Mouse (Mus musculus) induced T-regulatory cell, adult 2 months (primary cell): ENCODE results near the gene App.

Experiments
- DNase-seq: peaks from one replicate; pipeline ENCODE4 v3.0.0-alpha.2; 2012; ENCODE audit warnings: low read depth

App gene

DNA sequence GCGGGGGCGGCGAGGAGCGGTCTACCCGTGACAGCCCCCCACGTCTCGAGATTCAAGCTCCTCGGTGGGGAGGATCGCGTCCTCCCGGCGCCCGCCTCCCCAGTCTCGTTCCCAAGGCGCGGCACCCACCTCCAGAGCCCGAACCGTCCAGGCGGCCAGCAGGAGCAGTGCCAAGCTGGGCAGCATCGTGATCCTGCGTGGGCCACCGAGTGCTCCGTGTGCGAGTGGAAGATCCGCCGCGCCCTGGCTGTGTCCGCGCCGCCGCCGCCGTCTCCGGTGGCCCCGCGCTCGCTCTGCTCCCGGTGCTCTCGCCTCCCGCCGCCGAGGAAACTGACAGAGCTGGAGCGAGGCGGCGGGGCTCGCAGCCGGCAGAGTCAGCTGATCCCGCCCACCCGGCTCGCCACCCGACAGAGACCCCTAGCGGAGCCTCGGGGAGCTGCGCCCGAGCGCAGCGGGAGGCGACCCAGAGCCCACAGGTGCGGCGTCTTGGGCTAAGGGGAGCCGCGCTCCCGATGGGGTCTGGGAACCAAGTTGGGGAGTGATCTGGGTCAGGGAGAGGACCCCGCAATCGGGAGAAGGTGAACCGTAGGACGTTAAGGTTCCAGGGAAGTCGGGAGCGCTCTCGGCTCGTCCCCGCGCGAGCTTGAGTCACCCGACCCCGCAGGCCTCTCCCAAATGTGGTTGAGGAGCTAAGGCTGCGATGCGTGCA is at the start of gene App:
Gene App, minus strand, starts transcription at position 394 of the 709 bp plus-strand sequence.
- DNase-seq = peak; percentile 56

DNA sequence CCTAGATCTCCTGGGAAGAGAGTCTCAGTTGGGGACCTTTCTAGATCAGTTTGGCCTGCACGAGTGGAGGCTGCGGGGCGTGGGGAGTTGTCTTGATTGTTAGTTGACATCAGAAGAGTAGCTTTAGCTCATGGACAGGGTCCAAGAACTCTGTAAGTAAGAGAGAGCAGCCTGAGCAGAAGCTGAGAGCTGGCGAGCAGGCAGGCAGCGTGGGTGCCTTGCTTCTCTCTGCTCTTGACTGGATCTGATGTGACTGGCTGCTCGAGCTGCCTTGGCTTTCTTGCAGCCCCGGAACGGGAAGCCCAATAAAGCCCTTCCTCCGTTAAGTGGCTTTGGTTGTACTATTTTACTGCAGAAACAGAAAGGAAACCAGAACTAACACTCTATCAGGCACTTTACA is 42.3 kb upstream of the App start:
- no peak for DNase-seq

DNA sequence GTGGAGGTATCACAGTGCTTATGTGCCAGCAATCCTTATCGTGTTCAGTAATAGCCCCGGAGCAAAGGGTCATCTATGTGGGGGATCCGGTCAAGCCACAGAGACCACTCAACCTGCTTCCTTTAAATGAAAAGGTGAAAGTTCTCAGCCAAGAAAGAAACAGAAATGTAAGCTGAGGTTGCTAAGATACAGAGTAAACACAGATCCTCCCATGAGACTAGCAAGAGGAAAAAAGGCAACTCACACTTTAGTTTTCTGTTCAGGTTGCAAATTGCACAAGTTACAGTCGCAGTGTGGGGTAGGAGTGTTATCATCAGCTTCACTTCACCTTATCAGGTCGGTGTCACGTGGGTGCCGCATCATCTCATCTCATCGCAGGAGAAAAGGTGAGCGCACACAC is 41.6 kb upstream of the App start:
- DNase-seq = no peak

GRCm38 (mm10) chr16:85195622-85196021 is 22.1 kb upstream of the App start:
- DNase-seq = no peak

DNA sequence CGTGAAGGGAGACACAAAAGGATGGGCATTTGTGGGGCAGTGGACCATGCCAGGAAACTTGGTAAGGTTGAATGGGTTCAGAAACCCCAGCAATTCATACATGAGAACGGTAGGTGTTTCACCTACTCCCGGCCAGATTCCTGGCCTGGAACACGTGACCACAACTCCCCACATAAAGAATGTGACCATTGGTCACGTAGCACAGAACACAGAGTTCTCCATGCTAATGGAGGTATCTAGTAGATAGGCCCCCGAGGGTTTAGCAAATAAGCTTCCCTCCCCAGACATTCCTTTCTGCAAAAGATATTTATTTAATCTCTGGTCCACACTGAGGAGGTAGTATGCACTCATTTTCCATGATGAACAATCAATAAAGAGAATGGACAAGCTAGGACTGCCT is 21.6 kb upstream of the App start:
- no peak for DNase-seq

DNA sequence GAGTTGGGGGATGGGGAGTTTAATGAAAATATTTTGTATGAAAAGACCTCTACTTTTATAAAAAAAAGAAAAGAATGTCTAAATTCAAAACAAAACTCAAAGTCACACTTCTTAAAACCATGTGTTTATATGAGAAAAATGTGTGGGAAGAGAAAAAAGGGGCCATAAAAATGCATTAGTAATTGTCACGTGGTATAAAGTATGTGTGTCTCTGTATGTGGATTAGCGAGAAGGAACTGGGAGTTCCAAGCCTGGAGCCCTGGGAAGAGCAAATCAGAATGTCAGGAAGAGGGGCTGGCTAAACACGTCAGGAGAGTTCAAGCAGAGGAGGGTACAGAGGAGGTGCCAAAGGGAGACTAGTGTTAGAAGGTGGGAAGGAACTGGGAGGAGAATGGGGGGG is 7.9 kb upstream of the App start:
- no peak for DNase-seq

DNA sequence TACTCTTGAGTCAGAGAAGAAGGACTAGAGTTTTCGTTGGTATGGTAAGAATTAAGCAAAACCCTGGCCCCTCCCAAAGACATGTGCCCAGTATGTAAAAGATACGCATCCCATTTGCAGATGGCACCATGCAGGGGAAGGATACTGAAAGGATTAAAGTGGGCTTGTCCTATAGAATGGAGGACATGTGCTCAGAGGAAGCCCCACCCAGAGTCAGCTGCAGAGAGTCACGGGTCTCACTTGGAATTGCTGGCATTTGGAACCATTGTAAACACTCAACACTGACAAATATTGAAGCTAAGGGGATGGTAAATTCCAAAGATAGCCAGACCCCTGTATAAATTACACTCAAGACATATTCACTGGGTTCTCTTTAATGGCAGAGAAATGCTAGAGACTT is 7.1 kb upstream of the App start:
- DNase-seq = no peak

GRCm38 (mm10) chr16:85176666-85177065 is 3.1 kb upstream of the App start:
- no peak for DNase-seq

- DNase-seq = peak; percentile 4
Measured at GRCm38 (mm10) chr16:85172571-85173372, 794 bp downstream of the App start.

DNA sequence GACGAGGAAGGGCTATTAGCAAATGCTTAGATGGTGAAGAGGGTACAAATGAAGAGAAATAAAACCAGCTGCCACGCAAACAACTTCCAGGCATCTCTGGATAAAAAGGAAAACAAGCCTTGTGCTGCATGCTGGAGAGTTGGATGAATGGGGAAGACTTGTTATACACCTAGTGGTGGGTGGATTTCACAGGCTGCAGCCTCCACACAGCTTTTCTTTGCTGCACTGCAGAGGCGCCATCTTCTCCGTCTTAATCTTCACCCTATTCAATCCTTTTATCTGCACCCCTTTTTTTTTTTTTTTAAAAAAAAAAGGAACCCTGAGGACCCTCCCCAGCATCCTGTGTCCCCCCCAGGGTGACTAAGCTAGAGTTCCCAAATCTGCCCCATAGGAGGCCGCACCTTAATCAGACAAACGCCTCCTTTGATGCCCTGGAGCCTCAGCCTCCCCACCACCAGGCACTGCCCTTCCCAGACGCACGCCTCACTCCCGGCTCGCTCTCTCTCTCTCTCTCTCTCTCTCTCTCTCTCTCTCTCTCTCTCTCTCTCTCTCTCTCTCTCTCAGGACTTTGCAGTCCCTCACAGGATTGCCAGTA is 1.5 kb downstream of the App start:
- DNase-seq = no peak

- no peak for DNase-seq
Measured at GRCm38 (mm10) chr16:85170826-85171510, 2.6 kb downstream of the App start.

- DNase-seq = no peak
Measured at GRCm38 (mm10) chr16:85168821-85169220, 4.7 kb downstream of the App start.

DNA sequence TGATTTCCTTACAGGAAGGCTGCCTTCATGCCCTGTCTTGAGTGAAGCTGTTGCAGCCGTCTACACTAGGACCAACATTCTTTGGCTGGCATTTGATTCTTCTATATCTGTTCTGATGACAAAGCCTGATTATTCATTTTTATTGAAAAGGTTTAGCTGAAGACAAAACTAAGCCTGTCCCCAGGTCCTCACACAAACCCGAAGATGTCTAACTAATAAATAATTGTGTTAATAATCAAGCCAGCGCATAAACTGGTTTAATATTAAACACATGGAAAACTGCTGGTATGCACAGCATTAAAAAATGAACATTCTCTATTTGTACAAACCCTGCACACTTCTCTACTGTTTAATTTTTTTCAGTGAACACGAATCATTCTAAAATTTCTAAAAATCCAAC is 7.4 kb downstream of the App start:
- no peak for DNase-seq

GRCm38 (mm10) chr16:85165631-85166030 is 7.9 kb downstream of the App start:
- no peak for DNase-seq

GRCm38 (mm10) chr16:85165177-85165576 is 8.4 kb downstream of the App start:
- DNase-seq = no peak

GRCm38 (mm10) chr16:85162779-85163178 is 10.8 kb downstream of the App start:
- DNase-seq = no peak

GRCm38 (mm10) chr16:85160140-85160539 is 13.4 kb downstream of the App start:
- no peak for DNase-seq

DNA sequence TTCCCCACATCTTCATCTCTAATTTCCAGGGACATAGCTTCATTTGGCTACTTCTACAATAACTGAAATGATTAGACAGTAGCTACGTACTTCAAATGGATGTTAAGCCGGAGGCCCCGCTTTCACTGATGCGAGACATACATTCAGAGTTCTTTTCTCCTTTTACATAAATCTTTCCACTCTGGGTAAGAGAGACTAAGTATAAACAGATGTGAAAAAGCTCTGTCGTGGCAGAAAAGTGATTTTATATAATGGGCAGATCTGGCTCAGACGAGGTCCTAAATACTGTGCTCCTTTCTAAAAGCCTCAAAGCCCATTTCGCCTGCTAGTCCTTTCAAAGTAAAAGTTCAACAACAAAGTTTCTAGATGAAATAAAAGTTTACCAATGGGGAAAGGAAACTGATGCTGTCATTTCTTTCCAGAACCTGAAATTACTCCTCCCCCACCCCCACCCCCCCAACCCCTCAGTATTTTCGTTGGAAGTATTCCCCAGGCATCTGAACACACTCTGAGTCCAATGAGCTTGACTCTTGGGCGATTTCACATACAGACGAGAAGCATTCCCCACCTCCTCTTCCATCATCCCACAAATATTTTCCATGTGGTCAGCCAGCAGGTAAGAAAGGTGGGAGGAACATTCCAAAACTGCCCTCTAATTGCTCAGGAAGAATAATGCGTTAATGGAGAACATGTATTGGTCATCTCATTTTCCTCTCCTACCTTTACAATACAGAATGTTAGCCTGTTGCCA is 15.6 kb downstream of the App start:
- no peak for DNase-seq

- DNase-seq = no peak
Measured at GRCm38 (mm10) chr16:85157156-85157555, 16.4 kb downstream of the App start.

GRCm38 (mm10) chr16:85155836-85156235 is 17.7 kb downstream of the App start:
- no peak for DNase-seq

DNA sequence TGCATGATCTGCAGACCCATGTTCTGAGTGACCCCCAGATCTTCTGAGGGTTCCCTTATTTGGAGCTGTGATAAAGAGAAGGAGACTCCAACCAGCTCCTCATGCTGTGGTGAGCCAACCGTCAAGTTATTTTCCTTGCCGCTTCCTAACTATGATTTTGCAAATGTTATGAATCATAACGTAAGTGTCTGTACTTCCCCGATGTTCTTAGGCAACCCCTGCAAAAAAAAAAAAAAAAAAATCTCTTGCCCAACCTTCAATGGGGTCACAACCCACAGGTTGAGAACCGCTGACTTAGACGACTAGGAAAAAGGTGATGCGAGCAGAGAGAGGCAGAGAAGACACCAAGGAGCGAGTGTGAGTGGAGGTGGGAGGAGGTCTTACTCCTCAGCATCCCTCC is 21.1 kb downstream of the App start:
- DNase-seq = no peak

DNA sequence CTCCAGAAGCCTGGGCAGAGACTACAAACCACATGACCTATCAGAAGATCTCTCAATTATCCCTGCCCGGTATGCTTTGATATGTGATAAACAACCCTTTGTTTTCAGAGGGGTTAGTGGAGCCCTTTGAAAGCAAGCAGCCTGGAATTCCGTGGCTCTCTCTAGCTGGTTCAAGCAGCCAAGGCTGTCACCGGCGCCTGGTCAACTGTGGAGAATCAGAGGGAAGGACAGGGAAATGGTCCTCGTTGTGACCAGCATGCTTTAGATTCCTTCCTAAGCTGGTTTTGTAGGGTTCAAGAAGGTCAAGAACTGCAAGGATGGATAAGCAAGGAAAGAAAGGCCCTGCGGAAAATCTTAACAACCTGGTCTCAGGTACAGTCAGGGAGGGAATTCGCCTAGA is 21.9 kb downstream of the App start:
- no peak for DNase-seq
